Mouse (Mus musculus): ENCODE measurements around the gene Krtap19-1.

DNA sequence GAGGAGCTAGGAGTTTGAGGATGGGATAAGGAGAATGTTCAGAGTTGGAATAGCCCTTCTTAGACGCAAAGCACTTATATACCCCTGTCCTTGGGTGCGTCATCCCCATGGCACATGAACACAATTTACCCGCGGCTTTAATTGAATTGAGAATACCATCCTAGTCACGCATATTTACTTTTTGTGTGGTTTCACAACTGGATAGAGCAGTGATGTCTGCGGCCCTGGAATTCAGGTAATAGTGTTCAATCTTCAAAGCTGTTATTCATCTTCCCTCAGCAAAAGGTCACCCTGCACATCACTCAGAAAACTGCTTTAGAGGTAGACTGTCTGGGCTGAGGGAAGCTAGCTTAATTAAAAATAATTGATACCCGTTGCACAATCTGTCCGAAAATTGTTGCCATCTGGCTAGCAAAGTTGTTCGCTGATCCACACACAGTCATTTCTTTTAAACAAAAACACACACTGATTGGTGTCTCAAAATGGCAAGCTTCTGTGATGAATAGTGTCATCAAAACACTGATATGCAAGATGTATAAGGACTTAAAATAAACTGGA, 43.0 kb downstream of the Krtap19-1 start, which contains the start of gene Krtap14:
- TF ChIP-seq CTCF (IDR thresholded peaks at IDR 0.05; ENCODE audit: low read depth, low read length) (no peak), POLR2A (IDR thresholded peaks at IDR 0.05; ENCODE audit: borderline replicate concordance, low read depth, low read length) (no peak)
